Mouse (Mus musculus) CD4-positive, CD25-positive, alpha-beta regulatory T cell, adult 2 months (primary cell): ENCODE results near the gene Arhgap31.
A peak's percentile ranks its signal among the peaks of the same experiment; 100 is the strongest.

Source experiments
- DNase-seq: peaks from one replicate; pipeline ENCODE4 v3.0.0-alpha.2; 2012; ENCODE audit warnings: low read depth, low spot score

Arhgap31 gene

DNA sequence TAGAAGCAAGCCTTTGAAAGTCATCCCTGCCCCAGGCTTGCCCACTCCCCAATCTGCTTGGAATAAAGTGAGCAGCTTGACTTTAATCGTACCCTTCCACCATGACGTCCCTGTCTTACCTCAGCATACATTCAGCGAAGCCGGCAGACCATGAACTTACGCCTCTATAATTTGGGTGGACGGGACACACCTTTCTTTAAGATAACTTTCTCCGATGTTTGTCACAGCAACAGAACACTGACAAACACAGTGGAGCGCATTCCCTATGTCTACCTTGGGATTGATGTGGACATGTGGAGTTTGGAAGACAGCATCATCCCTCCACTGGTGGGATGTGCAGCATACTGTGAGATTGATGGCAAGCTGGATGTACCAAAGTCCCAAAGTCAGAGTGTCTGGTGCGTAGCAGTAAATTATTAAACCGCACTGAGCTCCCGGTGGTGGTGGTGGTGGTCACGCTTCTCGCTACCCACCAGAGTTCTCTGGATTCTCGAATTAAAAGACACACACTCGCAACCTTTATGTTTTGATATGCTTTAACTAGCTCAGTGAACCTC lies 15.6 kb upstream of the Arhgap31 start:
- DNase-seq, result no peak

DNA sequence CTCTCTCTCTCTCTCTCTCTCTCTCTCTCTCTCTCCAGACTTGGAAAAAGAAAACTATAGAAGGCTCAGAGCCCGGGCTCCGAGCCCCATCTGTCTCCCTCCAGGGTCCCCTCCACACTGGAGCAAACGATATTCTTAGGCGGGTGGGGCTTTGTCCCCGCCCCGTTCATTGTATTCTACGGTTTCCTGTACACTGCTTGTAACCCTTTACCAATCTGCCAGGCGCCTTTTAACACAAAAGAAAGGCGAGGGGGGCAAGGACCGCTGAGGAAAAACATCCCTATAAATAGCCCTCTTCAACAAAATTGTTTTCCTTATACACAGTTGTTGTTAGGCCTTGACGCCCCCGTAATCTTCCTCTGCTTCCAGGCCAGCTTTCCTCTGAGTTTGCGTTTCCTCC lies 11.9 kb upstream of the Arhgap31 start:
- DNase-seq, result no peak

DNA sequence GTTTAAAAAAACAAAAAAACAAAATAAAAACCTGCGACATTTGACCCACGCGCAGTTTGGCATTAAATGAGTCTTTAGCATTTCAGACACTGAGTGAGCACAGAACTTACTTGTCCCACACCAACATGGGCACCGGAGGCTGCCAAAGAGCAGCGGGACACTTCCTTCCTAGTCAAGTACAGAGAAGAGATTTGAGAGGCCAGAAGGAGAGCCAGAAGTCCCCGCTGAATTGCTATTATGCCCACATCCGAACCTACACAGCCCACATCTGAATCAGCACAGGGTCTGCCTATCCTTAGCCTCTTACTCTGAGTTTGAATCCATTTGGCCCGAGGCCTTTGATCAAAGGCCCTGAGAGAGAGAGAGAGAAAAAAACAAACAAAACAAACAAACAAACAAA lies 11.2 kb upstream of the Arhgap31 start:
- no peak for DNase-seq

DNA sequence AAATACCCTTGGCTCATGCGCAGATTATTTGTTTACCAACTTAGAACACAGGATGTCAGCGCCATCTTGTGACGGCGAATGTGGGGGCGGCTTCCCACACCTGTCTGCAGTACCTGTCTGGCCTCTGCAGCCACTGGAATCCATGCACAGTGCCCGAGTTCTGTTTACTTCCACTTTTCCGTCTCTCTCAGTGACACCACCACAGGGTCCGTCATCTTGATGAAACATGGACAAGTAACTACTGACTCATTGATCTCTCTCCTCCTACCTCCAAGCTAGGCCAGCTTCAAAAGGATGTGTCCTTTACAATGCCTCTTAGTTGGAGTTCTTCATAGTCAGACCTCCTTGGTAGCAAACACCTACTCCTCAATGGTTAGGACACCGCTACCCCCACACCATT lies 8.3 kb upstream of the Arhgap31 start:
- peak; percentile 43 for DNase-seq

DNA sequence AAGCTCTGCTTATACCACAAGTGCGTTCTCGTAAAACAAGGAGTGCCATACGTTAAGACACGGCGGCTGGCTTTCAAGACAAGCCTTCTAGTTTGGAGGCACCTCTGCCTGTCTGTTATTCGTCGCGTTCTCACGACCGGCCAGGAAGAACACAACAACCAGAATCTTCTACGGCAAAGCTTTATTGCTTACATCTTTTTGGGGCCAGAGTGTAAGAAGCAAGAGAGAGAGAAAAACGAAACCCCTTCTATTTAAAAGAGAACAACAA lies 1.1 kb upstream of the Arhgap31 start:
- peak; percentile 78 for DNase-seq

DNA sequence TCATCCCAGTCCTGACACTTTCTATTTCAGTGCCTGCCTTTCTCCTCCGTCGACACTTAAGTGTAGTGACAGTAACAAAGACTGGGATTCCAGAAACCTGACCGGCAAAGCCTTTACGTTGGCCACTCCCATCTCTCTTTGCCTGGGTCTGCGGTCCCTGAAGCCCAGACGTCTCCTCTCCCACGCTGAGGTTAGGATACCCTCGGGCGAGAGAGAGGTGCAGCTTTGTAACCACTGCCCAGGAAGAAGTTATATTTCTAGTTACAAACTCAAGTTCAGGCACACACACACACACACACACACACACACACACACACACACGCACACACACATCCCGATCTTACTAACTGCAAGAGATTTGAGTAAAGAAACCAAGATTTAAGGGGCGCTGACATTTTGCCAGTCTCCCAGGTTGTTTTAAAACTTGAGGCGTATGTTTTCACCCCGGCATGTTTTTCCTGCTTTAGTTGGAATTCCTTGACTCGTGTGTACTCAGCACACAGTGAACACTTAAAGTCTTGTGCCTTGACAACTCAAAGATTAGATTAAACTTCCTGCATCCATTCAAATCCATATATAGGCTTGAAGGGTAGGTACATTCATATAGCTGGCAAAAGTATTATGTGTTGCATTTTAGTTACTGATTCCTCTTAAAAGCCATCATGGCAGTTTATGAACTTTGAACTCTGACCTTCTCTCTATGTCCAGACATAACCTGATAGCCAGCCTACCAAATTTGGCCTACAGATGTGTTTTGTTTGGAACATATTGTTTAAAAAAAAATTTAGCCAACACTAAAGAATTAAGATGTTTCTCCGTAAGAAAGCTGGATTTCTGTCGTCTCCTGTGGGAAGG lies 557 bp upstream of the Arhgap31 start:
- DNase-seq, result peak; percentile 80

DNA sequence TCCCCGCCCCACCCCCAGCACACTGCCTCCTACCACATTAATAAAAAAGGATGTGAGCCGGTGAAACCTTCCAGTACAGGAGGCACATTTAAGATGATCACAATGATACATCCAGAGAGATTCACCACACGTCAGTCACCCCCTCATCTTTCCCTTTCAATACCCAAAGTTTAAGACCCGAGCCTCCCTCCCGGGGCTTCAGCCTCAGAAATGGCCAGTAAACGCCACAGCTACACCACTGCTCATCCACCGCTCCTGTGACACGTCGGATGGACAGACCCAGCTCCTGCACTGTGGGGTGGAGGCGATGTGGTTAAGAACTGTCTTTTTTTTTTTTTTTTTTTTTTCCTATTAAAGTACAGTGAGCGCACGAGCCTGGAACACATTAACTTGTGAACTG lies 969 bp downstream of the Arhgap31 start:
- peak; percentile 68 for DNase-seq

DNA sequence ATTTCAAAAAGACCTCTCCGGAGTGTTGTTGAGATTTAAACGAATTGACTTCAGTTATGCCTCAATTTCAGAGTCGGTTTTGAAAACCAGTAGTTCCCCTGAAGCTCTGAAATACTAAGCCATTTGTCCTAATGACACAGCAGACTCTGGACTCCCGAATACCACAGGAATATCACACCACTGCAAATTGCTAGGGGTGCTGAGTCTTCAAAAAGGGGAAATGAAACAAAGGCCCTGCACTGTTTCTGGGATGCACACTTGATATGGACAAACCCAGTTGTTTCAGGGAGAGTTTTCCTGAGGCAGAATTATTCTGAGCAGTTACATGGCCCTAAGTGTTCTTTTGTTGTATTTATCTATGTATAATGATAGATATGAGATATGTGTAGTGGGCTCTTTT lies 1.8 kb downstream of the Arhgap31 start:
- no peak for DNase-seq

DNA sequence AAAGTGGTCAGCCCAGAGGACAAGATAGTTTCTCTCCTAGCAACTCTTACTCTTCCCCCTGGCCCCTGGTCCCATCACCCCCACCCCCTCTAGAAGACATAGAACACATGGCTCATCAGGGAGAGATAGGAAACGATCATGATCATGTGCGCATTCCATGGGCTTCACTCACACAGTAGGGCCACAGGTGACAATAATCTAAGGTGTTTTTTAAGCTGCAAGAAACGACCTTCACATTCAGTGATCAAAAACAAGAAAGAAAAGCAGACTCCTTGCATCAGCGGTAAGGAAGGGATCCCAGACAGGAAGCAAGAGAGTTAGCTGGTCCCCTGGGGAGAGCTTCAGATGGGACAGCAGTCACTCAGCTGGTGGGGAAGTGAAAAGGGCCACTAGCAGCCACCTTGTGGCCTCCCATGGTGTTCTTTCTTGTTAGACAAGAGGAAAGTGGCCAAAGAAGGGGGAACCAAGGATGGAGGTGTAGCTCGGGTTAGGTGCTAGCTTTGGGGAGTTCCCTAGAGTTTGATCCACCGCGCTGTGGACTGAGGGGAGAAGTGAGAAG lies 4.0 kb downstream of the Arhgap31 start:
- DNase-seq, result no peak

DNA sequence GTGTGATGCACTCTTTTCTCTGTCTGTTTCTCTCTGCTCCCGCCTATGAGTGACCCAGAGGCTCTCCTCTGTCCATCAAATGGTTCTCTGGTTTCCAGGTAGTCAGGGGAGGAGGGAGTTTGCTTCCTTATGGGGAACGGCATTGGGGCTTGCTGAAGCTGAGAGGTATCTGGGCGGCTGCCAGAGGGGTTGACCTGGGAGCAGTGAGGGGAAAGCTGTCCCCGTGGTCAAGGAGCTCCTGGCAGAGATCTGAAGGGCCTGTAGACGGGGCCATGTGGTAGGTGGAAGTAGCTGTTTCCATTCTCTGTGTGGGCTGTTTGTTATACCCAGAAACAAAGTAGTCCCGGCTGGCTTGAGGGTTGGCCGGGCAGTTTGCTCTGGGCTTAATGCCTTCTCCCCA lies 6.3 kb downstream of the Arhgap31 start:
- no peak for DNase-seq

DNA sequence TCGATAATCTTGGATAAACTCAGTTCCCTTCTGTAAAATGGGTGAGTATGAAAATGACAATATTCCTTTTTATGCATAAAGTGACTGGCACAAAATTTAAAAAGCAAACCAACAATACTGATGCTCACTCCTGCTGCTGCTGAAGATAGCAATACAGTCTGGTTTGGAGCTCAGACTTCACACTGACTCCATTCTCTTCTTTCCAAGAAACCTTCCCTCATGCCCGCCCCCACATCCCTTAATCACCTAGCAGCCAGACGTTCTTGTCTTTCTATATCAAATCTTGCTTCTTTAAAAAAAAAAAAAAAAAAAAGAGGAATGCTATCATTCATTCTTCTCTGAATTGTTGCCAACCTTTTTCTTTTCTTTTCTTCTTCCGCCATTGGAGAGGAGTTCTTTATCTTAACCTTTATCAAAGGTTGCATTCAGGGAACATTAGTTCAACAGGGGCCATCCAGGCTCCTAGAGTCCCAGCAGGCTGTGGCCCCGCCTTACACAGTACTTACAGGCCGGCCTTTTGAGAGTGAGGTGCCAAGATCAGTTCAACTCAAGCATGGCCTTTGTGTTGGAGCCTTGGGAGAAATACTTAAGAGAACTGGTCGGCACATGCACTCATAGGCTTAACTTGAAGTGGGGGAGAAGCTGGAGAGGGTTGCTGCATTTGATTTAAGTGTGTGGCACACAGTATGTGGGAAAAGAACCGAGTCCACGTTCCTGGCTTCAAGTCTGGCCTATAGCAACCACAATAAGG lies 7.4 kb downstream of the Arhgap31 start:
- DNase-seq, result no peak

DNA sequence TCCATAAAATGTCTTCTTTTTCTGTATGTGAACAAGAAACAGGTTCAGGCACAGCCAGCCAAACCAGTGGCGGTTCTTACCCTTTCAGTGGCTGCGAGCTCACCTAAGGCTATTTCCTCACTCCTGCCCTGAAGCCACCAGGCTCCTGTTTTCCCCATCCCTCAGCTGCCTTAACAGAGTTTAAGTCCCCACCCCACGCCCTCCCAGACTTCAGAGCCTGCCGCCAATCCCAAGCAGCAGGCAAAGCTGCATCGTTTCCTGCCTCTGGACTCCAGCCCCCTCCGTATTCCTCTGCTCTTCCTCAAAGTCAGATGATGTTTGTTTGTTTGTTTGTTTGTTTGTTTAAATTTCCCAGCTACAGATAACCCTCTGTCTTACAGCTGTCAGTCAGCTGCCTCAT lies 9.6 kb downstream of the Arhgap31 start:
- DNase-seq, result no peak

DNA sequence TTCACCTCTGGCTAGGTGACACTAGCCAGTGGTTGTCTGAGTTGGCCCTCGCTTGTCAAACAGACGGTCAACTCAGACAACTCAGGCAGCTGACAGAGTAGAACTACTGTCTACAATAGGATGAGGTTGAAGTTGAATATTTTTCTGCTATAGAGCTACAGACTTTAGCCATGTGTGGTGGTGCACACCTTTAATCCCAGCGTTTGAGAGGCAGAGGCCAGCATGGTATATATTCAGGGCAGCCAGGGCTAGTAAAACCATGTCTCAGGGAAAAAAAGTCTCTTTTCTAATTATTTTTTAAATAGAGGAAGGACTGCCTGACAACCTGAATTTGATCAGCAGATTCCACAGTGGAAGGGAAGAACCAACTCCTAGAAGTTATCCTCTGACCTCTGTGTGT lies 10.8 kb downstream of the Arhgap31 start:
- no peak for DNase-seq

DNA sequence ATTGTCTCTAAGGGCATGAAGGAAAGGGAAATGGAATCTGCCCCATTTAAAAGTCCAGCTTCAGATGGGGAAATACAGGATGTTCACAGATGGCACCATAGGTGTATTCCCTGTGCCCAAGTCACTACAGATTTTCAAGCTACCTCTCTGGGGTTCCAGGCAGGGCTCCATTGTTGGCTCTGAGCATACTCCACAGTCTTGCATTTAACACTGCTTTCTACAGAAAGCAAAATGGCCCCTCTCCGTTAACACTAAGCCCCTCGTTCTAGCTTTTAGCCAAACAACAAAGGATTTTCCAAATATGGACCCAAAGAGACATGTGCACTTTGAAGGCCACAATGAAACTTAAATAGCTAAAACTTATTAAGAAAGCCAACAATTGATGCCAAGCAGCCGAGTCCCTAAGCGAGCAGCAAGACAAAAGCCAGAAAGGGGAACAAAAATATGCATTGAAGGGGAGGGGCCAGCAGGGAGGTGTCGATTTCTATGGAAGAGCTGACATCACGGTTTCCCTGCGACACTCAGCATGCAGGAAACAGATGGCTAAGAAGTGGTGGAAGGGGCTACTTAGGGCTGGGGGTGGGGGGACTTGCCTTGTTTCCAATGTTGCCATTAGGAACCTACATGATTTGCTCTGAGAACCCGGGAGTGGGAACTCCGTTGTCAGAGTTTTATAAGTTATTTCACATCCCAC lies 11.4 kb downstream of the Arhgap31 start:
- no peak for DNase-seq

DNA sequence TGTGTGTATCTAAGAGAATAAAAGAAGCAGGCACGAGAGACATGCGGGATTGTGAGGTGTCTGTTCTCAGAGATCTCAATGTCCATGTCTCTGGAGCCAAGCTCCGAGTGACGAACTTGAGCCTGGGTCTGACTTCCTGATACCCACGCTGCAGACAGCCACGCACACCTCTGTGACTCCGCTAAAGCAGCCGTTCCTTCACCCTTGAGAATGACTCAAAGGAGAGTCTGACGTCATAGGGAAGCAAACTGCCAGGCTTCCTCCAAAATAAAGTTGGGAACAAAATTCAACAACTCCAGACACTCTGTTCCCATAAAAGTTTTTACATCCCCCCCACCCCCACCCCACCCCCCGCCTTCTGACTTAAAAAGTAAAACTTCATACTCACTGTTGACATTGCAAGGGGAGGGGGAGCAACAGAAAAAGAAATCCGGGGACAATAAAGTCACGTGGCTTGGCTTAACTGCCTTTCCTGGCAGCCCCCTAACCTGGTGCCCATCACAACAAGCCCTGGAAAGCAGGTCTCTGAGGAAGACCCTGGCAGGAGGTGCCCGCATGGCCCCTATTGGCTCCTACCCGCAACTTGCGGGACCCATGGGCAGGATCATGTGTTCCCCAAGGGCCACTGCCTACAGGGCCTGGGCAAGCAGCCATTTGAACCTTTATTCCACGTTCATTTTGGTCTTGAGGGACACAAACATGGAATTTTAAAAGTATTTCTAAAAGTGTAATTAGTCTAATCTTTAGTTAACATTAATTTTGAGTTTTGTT lies 12.5 kb downstream of the Arhgap31 start:
- no peak for DNase-seq

DNA sequence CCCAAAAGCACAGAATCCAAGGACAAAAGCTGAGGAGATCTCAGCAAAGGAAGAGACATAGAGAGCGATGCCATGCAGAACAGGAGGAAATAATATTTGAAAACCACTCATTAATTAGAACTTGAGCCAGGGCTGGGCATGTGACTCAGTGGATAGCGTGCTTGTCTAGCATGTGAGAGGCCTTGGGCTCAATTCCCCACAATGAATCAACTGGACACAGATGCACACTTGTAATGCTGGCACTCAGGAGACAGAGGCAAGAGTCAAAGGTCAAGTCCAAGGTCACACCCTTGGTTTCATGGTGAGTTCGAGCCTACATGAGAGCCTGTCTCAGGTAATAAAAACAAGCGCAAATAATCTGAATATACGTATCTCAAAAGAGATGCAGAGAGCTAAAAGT lies 15.5 kb downstream of the Arhgap31 start:
- no peak for DNase-seq

DNA sequence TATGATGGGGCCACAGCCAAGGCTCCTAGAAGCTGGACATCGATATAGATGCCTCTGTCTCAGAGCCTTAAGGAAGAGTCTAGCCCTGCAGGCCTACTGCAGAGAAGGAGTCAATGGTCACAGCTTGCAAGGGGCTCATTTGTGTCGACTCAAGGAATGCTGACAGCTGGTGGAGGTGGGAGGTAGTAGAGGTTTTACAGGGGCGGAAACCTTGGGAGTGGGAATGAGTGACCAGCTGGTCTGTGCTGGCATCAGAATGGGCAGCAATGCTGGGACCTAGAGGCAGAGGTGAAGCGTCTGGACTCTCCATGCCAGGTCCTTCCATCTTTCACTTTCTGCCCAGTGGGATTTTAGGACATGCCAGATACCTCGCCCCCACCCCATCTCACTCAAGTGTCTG lies 17.5 kb downstream of the Arhgap31 start:
- DNase-seq, result no peak

DNA sequence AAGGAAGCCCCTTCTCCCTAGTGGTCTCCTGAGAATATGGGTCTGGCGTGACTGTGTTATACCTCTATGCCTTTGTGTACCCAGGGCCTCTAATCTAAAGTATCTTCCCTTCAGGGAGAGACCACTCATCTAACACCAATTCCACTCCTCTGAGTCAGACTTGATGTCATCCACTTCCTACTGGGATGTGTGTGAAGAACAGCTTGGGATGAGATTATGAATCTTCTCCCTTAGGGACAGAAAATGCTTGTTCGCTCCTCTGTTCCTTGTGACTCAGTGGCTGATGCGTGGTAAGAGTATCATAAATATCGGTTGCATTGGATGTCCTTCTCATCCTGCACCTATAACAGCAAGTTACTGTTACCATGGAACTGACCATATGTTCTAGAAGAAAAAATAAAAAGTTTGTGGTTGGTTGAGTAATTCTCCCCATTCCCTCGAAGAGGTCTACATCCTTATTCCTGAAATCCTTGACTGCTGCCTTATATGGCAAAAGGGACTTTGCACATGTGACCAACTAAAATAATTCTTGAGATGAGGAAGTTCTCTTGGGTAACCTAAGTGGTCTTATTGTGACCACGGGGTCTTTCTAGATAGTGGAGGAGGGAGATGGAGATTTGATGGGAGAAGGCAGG lies 18.1 kb downstream of the Arhgap31 start:
- DNase-seq, result no peak

DNA sequence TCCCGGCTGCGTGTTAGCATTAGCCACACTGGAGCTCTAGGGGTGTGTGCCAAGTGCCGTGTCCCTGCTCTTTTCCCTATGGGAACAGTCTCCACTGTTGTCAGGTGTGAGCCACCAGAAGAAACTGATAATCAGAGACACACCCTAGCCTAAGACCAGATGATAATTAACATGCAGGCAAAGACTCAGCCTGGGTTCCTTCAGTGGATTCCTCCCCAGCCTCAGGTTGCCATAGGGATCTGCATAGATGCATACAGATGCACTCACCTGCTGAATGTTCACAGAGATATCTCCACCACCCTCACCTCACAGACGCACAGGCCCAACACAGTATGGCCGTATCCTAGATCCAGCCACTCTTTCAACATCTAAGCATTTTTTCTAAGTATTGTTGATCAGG lies 22.6 kb downstream of the Arhgap31 start:
- DNase-seq, result no peak

DNA sequence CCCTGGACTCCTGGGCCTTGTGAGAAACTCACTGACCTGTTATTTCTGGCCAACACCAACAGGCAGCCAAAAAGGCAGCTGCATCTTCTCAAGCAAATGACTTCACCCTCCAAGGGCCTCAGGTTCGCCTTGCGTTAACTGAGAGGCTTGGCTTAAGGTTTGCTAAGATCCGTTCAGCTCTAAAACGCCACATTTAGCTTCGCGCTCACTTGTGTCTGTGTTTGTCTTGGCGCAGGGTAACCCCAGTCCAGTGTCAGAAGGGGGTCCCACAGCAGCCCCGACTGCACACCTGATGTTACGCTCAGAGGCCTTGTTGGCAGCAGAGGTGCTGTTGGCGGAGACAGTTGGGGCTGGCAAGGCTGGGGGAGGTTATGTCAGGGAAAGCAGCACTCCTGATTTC lies 23.3 kb downstream of the Arhgap31 start:
- no peak for DNase-seq
